Mouse (Mus musculus): ENCODE data around the gene Clstn2.

The Clstn2 gene

DNA sequence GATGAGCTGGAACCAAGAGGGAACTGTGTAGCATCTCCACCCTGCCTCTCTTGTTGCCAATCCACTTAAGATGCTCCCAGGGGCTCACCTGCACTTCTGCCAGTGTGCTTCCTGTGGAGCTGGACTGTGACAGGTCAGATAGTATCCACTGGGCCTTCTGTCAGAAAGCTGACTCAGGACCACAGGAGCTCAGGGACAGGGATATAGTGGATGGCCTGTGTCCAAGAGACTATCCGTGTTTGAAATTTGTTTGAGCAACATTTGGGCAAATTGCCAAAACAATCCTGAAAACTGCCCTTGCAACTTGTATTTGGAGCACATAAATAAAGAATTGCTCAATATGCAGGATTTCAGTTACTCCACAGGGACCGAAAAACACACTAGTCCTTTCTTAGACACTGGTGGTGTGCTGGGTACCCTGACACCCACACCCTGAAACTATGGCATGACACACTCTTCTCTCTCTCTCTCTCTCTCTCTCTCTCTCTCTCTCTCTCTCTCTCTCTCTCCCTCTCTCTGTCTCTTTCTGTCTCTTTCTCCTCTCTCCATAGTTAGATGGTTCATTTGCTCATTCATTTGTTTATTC is 542.3 kb downstream of the Clstn2 start:
- H3K27me3 ChIP-seq (ENCODE audit: control insufficient read depth, insufficient read depth, low read length, poor library complexity, severe bottlenecking), result no peaks in the 10 kb centered on the region
- no peaks in the 10 kb centered on the region for H3K36me3 ChIP-seq (ENCODE audit: control insufficient read depth, insufficient read depth, low read length, poor library complexity, severe bottlenecking)
- DNase-seq (ENCODE audit: low read depth, low spot score), result no peak

- no peak for DNase-seq (ENCODE audit: low read depth, low spot score)
- H3K36me3 ChIP-seq (ENCODE audit: control insufficient read depth, insufficient read depth, low read length, poor library complexity, severe bottlenecking), result no peaks in the 10 kb centered on the region
- no peaks in the 10 kb centered on the region for H3K27me3 ChIP-seq (ENCODE audit: control insufficient read depth, insufficient read depth, low read length, poor library complexity, severe bottlenecking)
These were observed 546.2 kb downstream of the Clstn2 start for GRCm38 (mm10) chr9:97486826-97487225.

DNA sequence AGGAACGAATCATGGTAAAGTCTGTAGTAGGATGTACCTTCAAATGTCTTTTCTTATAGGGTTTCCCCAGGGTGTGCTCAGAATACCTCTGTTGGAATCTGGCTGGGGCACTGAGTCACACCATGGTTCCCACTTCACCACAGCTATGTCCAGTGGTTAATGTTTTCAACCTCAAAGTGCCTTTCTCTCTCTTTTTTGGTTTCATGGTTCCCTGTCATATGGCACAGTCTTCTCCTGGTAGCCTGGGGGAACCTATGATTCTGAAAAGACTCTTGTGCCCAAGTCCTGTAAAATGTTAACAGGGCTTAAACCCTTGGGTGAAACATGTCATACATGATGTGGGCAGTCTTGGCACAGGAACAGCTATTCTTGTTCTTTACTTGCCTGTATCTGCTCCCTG is 551.8 kb downstream of the Clstn2 start:
- H3K27me3 ChIP-seq (ENCODE audit: control insufficient read depth, insufficient read depth, low read length, poor library complexity, severe bottlenecking), result no peaks in the 10 kb centered on the region
- no peak for DNase-seq (ENCODE audit: low read depth, low spot score)
- no peaks in the 10 kb centered on the region for H3K36me3 ChIP-seq (ENCODE audit: control insufficient read depth, insufficient read depth, low read length, poor library complexity, severe bottlenecking)

DNA sequence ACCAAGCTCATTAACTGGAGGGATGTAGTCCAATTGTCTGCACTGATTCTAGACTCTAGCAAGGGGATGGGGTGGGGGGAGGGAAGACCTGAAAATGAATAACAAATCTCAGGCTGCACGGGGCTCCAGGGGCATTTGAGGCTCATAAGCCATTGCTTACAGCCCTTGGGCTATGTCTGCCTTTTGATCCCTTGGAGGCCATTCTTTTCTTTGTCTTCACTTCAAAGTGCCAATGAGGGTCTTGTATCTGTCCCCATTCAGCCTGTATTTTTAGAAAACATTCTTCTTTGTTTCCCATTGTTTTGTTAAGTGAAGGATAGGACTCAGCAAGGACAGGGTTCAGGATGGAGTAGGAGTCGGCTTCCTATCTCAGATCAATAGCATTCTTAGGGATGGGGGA is 556.0 kb downstream of the Clstn2 start:
- Histone ChIP-seq H3K36me3 (ENCODE audit: control insufficient read depth, insufficient read depth, low read length, poor library complexity, severe bottlenecking) (no peaks in the 10 kb centered on the region), H3K27me3 (ENCODE audit: control insufficient read depth, insufficient read depth, low read length, poor library complexity, severe bottlenecking) (no peaks in the 10 kb centered on the region)
- no peak for DNase-seq (ENCODE audit: low read depth, low spot score)

DNA sequence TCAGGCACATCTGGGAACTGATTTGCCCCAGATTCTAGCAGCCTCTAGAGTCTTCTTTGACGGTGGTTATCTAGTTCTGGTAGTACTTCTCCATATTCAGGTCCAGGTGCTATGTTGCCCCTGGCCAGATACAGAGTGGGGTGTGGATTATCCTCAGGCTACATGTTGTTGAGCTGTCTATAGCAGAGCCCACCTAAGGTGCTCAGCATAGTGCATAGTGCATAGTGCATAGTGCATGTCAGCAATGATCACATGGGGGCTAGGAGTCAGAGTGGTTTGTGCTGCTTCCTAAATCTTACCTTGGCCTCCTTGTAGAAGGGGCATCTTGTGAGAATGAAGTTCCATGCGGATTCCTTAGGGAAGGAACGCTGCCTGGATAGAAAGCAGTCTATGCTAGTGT is 556.5 kb downstream of the Clstn2 start:
- no peak for DNase-seq (ENCODE audit: low read depth, low spot score)
- no peaks in the 10 kb centered on the region for H3K36me3 ChIP-seq (ENCODE audit: control insufficient read depth, insufficient read depth, low read length, poor library complexity, severe bottlenecking)
- no peaks in the 10 kb centered on the region for H3K27me3 ChIP-seq (ENCODE audit: control insufficient read depth, insufficient read depth, low read length, poor library complexity, severe bottlenecking)

DNA sequence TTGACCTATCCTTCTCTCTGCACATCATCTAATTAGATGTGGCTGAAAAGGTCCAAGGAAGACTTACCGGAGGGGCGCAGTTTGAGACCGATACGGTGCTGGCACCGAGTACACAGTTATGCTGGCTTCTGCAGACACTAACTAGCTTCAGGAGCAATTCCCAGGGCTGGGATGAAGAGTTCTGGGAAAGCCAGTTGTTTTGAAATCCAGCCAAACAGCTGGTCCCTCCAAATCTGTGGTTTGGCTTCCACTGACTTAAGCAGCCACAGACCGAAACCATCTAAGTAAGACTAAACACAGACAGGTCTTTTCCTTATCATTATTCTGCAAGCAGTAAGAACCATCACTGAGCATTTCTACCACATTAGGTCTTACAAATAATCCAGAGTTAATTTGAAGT is 558.1 kb downstream of the Clstn2 start:
- no peak for DNase-seq (ENCODE audit: low read depth, low spot score)
- Histone ChIP-seq H3K36me3 (ENCODE audit: control insufficient read depth, insufficient read depth, low read length, poor library complexity, severe bottlenecking) (no peaks in the 10 kb centered on the region), H3K27me3 (ENCODE audit: control insufficient read depth, insufficient read depth, low read length, poor library complexity, severe bottlenecking) (no peaks in the 10 kb centered on the region)

- DNase-seq (ENCODE audit: low read depth, low spot score), result no peak
- H3K36me3 ChIP-seq (ENCODE audit: control insufficient read depth, insufficient read depth, low read length, poor library complexity, severe bottlenecking), result no peaks in the 10 kb centered on the region
- no peaks in the 10 kb centered on the region for H3K27me3 ChIP-seq (ENCODE audit: control insufficient read depth, insufficient read depth, low read length, poor library complexity, severe bottlenecking)
These were observed 561.9 kb downstream of the Clstn2 start for GRCm38 (mm10) chr9:97471014-97471591.

GRCm38 (mm10) chr9:97460452-97460851 is 572.5 kb downstream of the Clstn2 start:
- Histone ChIP-seq H3K27me3 (ENCODE audit: control insufficient read depth, insufficient read depth, low read length, poor library complexity, severe bottlenecking) (no peaks in the 10 kb centered on the region), H3K36me3 (ENCODE audit: control insufficient read depth, insufficient read depth, low read length, poor library complexity, severe bottlenecking) (no peaks in the 10 kb centered on the region)
- DNase-seq (ENCODE audit: low read depth, low spot score), result no peak

DNA sequence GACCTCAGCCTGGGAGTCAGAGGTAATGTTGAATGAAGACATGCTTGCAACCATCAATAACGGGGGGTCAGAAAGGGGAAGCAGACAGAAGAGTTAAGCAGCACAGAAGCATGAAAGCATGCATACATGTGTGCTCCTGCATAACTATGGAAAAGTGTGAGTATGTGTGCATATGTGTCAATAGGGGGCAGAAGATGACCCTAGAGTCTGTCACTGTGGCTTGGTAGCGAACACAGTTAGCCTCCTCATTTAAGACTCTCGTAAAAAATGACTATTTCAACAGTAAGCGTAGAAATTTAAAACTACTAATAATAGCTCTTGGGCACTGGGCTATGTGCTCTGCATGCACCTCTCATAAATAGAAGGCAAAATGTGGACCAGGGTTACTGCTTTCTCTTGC is 573.2 kb downstream of the Clstn2 start:
- Histone ChIP-seq H3K27me3 (ENCODE audit: control insufficient read depth, insufficient read depth, low read length, poor library complexity, severe bottlenecking) (no peaks in the 10 kb centered on the region), H3K36me3 (ENCODE audit: control insufficient read depth, insufficient read depth, low read length, poor library complexity, severe bottlenecking) (no peaks in the 10 kb centered on the region)
- no peak for DNase-seq (ENCODE audit: low read depth, low spot score)

DNA sequence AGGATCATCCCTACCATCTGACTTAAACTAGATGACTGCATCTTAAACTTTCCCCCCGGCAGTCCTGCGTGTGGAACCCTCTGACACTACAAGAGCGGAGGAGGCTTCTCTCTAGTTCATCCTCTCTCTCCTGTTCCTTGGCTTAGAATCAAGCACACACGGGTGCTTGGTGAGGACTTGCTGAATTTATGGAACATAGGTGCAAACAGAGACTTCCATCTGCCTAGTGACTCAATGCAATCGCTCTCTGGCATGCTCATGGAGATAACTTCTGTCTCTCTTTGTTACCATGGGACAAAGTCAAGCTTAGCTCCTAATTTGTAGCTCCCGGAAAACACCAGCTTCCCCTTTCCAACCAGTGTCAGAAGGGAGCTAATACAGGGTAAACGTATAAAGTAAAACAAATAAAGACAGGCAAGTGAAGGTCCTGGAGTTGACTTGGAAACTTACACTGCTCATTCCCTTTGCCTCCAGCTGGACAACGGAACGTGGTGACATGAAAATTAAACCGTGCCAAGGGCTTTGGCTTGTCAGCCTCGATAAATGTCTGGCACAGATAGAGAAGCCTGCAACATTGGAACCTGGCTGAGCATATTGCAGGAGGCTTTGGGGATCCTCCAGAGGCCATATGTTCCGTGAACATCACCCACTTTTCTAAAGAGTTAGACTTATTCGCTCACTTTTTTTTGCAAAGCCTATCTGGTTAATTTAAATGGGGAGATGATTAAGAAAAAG is 583.5 kb downstream of the Clstn2 start:
- Histone ChIP-seq H3K27me3 (ENCODE audit: control insufficient read depth, insufficient read depth, low read length, poor library complexity, severe bottlenecking) (no peaks in the 10 kb centered on the region; the same call in 1 of the 2 replicates), H3K36me3 (ENCODE audit: control insufficient read depth, insufficient read depth, low read length, poor library complexity, severe bottlenecking) (no peaks in the 10 kb centered on the region)
- DNase-seq (ENCODE audit: low read depth, low spot score), result no peak

- DNase-seq (ENCODE audit: low read depth, low spot score), result no peak
- Histone ChIP-seq H3K27me3 (ENCODE audit: control insufficient read depth, insufficient read depth, low read length, poor library complexity, severe bottlenecking) (no peaks in the 10 kb centered on the region; the same call in 1 of the 2 replicates), H3K36me3 (ENCODE audit: control insufficient read depth, insufficient read depth, low read length, poor library complexity, severe bottlenecking) (no peaks in the 10 kb centered on the region)
These were observed 592.9 kb downstream of the Clstn2 start for GRCm38 (mm10) chr9:97439872-97440636.

DNA sequence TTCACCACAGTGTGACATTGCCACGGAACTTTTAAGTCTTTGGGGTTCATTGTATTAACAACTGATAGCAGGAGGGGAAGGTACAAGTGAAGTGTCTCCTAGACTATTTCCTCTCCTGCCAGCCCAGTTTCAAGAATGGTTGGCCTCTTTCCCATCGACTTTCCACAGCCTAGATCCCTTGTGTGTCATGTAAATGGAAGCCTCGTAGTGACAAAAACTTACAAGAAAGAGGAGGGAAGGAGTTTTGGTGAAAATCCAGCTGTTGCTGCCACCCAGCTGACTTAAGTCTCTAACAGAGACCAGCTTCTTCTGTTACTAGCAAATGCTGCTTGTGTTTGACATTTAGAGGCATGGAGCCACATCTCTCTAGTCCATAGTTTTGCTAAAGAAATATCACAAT is 598.3 kb downstream of the Clstn2 start:
- no peaks in the 10 kb centered on the region for H3K36me3 ChIP-seq (ENCODE audit: control insufficient read depth, insufficient read depth, low read length, poor library complexity, severe bottlenecking)
- DNase-seq (ENCODE audit: low read depth, low spot score), result no peak

DNA sequence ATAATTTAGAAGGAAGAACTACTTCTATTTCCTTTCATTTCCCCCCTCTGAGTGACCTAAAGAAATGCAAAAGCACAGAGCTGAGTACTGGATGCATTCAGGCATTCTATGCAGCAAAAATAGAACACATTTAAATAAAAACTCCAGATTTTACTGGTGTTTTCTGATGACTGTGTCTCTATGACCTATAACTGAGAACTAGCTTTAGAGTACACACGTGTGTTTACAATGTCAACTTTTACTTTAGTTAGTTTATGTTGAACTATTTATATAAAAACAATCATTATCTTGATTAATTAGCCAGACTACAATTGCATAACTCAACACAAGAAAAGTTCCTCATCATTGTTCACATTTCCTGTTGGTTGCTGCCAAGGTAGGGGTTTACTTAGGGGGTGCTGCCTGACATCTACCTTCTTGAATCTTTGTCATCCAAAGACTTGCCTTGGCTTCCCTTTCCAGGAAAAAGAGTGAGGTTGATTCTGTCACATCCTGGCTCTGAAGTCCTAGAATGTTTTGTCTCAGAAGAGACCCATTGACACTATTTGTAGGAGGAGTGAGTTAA is 603.0 kb downstream of the Clstn2 start:
- Histone ChIP-seq H3K27me3 (ENCODE audit: control insufficient read depth, insufficient read depth, low read length, poor library complexity, severe bottlenecking) (no peaks in the 10 kb centered on the region), H3K36me3 (ENCODE audit: control insufficient read depth, insufficient read depth, low read length, poor library complexity, severe bottlenecking) (no peaks in the 10 kb centered on the region)
- DNase-seq (ENCODE audit: low read depth, low spot score), result no peak

More for the DNA sequence above, 598.3 kb downstream of the Clstn2 start:
- no peaks in the 10 kb centered on the region for H3K27me3 ChIP-seq (ENCODE audit: control insufficient read depth, insufficient read depth, low read length, poor library complexity, severe bottlenecking)

GRCm38 (mm10) chr9:97428127-97428526 is 604.9 kb downstream of the Clstn2 start:
- DNase-seq (ENCODE audit: low read depth, low spot score), result no peak
- H3K27me3 ChIP-seq (ENCODE audit: control insufficient read depth, insufficient read depth, low read length, poor library complexity, severe bottlenecking), result no peaks in the 10 kb centered on the region

DNA sequence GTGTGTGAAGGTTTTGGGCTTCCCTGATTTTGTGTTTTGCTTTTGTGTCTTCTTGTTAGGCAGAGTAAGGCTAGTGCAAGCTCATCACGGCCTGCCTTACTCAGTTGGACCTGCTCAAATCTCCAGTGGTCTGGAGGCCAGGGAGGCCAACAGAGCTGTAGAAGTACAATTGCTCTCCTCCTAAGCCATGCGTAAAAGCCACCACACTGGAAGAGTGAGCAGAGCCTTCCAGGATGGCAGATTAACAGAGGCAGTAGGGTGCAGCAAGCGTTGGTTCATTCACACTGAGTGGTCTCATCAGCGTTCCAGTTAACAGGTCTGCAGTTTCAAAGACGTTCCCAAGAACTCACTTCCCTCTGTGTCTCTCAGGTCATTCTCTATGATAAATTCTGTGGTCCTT is 612.1 kb downstream of the Clstn2 start:
- Histone ChIP-seq H3K36me3 (ENCODE audit: control insufficient read depth, insufficient read depth, low read length, poor library complexity, severe bottlenecking) (no peaks in the 10 kb centered on the region), H3K27me3 (ENCODE audit: control insufficient read depth, insufficient read depth, low read length, poor library complexity, severe bottlenecking) (no peaks in the 10 kb centered on the region)
- no peak for DNase-seq (ENCODE audit: low read depth, low spot score)

More at GRCm38 (mm10) chr9:97428127-97428526, 604.9 kb downstream of the Clstn2 start:
- no peaks in the 10 kb centered on the region for H3K36me3 ChIP-seq (ENCODE audit: control insufficient read depth, insufficient read depth, low read length, poor library complexity, severe bottlenecking)
